Mouse (Mus musculus) kidney, adult 11 months (tissue): ENCODE data around the gene Dnase1l1.

ENCODE experiments used
- DNase-seq: peaks from one replicate; pipeline ENCODE4 v3.0.0; 2022

The Dnase1l1 gene

DNA sequence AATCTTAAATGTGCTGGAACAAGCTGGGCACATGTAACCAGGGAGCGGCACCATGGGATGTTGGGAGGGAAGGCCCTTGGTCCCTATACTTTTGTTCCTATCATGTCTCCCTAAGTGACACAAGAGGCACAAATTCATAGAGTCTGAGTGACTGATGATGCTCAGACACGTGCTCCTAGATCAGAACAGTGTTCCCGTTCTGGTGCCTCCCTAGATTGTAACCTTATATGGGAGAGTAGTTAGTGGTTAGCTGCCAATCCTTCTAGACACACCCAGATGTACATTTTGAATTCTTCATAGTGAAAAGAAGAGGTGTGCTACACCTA lies 12.4 kb downstream of the Dnase1l1 start:
- DNase-seq, result no peak

DNA sequence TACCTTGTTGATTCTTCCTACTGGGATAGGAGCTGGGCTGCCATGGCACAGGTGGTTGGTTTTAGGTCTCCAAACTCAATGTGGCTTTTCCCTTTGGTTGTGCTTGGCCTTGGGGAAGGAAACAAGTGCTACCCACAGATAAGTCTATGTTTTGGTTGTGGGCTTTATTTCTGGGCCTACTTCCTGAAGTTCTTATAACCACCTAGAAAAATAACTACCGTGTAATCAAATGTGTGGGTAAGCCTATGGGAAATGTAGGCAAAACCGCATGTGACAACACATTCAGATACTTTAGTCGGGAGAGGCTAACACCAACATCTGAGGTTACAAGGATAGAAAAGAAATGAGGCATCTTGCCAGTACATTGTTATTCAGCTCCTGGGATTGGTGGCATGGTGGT lies 24.4 kb downstream of the Dnase1l1 start:
- no peak for DNase-seq

DNA sequence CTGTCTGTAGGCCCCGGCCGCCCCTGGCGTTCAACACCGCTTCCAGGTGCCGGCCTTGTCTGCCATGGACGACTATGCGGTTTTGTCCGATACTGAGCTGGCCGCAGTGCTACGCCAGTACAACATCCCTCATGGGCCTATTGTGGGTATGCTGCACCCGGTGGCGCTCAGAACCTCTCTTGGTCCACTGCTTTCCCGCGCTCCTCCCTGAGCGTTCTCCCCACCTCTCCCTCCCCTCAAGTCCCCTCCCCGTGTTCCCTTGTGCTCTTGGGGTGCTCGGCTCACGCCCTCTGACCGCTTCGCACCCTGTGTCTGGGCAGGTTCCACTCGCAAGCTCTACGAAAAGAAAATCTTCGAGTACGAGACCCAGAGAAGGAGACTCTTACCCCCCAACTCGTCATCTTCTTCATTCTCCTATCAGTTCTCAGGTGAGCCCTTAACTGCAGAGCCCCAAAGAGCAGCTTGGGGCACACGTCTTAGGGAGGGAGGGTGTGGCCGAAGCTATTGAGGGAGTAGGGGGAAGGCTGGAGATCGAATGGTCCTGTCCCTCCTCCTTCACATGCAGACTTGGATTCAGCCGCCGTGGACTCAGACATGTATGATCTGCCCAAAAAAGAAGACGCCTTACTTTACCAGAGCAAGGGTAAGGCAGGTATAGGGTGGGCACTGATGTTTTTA lies 27.1 kb downstream of the Dnase1l1 start:
- no peak for DNase-seq

DNA sequence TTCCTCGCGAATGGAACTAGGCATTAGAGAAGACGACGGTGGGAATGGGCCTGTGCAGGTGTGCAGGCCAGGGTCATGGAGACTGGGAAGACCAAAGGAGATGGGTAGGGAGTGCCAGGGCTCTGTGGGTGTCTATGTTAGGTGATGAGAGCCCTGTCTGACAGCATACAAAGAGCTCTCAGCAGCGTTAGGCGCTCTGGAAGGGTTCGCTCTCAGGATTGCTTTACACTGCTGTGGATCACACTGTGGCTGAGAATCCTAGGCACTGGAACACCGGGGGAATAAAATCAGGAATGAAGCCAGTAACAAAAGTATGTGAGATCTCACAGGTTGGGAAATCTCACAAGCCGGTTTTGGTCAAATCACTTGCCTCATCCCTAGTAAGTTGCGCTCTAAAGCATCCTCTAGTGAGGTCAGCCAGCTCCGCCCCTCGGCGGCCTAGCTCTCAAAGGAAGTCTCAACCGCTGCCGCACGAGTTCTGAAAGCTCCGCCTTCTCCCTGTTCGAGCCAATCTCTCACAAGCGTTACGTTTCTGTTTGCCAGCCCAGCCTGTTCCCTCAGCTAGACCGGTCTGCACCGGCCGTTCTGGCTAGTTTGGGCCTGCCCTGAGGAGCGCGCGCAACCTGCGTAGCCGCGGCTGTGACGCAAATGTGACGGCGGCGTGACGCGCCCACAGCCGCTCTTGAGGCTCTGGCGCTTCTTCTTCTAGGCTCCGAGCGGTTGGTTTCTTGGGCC lies 27.8 kb downstream of the Dnase1l1 start, which contains the start of gene Emd:
Gene Emd (plus strand): TSS at position 535 of the 735 bp plus-strand sequence.
- peak; percentile 96 for DNase-seq

DNA sequence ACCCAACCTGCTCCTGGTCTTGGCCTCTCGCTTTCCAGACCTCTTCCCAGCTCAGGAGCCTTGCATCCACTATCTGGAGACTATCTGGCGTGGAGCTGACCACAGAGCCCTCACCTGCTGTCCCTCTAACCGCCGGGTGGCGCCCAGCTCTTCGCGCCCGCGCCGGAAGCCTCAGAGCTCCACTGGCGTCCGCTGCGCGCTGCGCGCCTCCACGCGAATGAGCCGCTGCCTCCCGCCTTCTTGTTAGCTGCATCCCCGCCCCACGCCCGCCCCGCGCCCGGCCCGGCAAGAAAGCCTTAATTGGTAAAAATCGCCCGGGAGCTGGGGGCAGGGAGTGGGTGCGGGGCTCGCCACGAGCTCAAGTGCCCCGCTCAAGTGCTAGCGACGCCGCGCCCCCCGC lies 32.5 kb downstream of the Dnase1l1 start, which contains the start of gene Flna:
Gene Flna (minus strand): TSS at position 206 of the 400 bp plus-strand sequence.
- DNase-seq, result peak; percentile 53

DNA sequence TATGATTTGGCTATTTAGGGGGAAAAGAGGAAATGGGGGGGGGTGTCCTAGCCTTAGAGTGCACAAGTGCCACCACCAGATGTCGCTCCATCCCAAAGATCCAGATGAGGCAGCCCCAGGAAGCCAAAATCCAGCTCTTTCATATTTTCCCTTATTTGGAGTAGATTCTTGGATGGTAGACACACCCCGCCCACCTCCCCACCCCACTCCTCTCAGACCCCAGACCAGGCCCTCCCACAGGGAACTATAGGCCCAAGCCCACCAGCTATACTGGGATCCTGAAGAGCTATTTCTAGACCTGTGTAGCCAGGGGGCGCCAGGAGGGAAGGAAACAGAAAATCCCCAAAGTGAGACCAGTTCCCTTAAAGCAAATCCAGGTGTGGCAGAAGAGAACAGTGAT lies 33.5 kb downstream of the Dnase1l1 start:
- peak; percentile 45 for DNase-seq

DNA sequence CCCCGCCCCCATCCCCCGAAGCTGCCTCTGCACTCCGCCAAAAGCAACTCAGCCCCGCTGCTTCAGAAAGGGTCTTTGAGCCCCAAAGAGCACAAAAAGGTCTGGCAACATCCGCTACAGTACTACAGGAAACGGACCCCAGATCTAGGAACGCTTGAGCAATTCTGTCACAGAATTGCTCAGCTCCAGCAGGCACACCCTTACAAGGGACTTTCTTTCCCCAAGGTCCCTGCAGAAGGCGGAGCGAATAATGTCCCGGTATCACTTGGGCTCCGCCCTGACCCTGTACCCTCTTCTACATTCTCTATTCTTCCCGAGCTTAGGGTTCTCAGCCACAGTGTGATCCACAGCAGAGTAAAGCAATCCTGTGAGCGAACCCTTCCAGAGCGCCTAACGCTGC lies 35.4 kb downstream of the Dnase1l1 start:
- no peak for DNase-seq

DNA sequence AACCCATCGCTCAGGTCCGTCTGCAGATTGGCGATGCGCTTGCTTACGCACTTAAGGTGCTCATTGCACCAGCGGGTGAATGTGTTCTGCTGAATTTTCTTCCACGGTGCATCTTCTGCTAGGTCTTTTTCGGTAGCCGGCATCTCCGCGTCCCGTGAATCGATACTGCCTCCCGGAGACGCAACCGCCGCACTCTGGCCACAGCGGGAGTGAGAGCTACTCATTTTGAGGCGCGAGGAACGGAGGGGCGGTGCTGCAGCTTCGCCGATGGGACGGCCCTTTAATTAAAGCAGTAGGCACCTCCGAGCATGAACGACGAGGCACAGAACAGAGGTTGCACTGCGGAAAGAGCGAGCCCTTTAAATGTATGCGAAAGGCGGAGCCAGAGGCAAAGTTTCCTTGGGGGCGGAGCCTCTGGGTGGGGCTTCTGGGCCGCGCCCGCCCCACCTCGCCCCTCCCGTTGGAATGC lies 35.9 kb downstream of the Dnase1l1 start:
- peak; percentile 90 for DNase-seq

DNA sequence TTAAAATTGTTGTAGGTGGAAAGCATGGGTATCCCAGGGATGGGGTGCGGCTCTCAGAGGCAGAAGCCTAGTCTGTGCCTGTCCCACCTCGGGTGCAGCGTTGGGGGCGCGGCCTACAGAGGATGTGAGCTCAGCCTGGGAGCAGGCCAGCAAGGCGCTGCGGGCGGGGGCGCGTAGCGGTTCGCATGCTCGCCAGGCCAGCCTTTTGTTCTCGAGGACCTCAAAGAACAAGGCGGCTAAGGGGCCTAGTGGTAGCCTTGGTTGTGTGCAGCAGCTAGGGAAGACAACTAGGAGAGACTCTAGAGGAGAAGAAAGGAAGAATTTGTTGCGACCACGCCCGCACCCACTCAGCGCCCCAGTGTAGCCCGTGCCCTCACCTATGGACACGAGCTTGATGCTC lies 36.5 kb downstream of the Dnase1l1 start:
- peak; percentile 66 for DNase-seq

DNA sequence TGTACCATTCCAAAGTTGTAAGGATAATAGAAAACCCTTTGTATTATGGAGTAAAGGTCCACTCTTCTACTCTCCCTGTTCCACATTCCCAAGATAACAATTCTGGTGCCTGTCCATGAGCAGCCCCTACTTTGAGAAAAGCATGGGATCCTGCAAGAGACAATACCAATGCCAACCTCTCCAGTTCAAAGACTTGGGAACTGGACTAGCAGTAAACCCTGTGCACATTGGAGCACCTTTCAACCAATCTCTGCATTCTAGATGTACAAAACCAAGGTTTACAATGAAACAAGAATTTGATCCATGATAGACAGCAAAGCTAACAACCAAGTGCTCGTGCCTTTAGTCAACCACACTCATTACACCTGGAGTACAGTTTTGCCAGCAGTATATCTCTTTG lies 37.0 kb downstream of the Dnase1l1 start:
- DNase-seq, result no peak

DNA sequence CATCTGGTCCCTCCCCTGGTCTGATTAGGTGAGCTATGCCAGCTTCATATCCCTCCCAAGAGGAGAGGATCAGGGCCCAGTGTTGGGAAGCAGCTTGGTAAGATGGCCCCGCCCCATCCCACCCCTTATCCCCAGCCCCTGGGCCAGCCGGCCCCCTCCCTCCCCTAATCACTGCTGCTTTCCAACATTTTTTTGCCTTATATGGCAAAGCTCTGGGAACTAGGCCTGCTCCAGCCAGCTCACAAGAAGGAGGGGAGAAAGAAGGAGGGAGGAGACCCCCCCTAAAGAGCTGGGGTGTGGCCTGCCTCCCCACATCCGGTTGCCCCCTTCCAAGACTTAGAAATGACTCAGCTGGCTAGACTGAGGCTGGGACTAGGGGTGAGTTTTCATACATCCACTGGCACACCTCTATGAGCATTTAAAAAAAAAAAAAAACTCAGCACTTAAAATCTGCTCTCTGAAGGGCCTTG lies 37.5 kb downstream of the Dnase1l1 start:
- DNase-seq, result peak; percentile 49

DNA sequence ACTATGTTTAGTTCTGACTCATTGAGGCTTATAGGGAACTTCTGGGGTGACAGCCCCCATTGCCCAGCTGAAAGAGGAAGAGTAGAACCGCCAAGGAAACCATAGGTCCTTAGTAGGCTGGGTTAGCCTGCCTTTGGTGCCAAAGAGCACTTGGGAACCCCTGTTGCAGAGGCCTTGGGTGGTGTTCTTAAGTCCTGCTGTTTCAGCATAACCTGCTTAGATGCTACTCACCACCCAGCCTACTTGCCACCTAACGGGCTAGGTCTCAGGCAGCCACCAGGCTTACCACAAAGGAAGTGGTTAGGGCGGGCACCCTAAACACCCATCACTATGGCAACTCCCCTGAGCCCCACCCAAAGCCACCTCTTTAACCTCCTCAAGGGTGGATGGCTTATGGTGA lies 38.3 kb downstream of the Dnase1l1 start:
- DNase-seq, result peak; percentile 7

DNA sequence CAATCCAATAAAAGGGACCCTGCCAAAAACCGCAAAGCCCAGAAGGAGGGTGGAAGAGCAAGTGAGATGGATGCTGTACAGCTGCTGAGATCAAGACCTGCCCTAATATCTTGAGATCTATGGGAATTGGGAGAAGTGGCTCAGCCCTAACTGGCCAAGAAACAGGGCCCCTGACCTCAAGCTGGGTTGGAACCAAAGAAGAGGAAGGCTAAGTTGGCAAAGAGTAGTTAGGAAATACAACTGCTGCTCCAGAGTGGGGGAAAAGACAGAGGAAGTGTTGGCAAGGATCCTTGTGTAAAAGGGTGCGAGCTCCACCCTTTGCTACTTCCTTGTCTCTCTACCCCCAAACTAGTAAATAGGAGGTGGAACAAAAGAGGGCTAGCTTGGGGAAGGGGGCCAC lies 38.7 kb downstream of the Dnase1l1 start:
- peak; percentile 8 for DNase-seq

DNA sequence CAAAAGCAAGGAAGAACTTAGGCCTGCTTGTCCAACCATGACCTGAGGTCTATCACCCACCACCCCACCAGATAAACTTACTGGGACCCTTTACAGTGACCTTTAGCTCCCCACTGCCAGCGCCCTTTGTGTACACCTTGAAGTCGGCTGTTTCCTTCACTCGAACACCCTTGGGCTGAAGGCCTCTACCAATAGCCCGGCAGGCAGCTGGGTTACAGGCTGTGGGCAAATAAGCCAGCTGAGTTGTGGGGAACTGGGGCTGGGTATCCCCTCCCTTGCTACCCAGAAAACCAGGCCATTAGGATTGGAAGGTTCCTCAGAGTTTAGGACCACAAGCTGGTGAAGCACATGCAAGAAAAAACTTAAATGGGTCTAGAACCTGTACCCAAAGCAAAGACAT lies 41.8 kb downstream of the Dnase1l1 start:
- no peak for DNase-seq

DNA sequence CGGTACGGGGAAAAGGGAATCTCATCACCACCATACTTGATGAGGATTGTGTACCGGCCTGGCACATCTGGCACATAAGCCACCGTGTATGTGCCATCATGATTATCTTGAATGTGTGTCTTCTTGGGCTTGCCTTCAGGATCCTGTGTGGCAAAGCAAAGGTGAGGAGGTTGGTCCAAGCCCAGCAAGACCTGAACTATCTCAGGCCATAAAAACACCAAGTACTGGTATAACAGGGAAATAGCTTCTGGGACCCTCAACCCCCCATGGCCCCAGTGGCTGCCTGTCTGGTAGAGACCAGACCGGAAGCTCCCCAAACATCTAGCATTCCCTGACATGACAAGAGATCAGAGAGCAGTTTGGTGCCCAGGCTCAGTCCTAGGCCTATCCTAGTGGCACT lies 48.9 kb downstream of the Dnase1l1 start:
- DNase-seq, result no peak

DNA sequence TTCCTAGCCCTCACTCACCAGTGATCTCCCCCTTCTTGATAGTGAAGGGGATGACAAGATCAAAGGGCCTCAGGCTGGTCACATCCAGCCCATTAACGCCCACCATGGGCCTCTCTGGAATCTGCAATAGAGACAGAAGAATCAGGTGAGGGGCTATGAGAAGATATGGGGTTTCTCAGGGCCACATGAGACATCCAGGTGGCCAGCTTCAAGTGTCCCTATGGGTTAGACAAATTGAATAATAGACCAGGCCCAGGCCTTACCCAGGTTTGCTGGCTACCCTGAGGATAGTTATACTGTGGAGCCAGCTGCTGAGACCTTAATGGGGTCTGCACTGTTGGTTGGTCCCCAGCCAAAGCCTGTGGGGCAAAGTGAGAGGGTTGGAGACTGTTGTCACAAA lies 52.1 kb downstream of the Dnase1l1 start:
- DNase-seq, result no peak
